Mouse (Mus musculus): ENCODE measurements at regions not wholly inside any gene's neighbourhood (a gene's known extent, or its start where the extent isn't known, plus 50 kb on each side); places are given as distances from the start of the nearest gene placed in this dataset.

DNA sequence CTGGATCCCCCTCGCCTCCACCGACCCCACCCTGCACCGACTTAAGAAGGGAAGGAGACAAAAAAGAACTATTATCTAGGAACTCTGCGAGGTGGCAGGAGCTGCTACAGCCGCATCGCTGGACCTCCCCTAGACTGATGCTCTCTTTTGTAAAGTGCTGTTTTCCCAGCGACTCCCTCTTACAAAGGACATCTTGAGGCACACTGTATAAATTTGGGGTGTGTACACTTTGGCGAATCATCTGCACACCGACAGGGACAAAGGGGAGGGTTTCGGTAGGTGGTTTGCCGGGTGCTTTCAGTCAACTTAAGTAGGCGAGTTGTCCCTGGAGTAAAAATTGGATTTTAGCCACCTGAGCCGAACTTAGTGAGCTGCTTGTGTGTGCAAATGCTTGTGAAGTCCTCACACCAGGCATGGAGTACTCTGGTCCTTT is 112.4 kb upstream of the Ubash3b start:
- Histone ChIP-seq H3K4me2 (ENCODE audit: low read length) (peak overlapping the region; percentile 88), H3K9ac (ENCODE audit: low read length) (peak overlapping the region; percentile 67), H3K27me3 (ENCODE audit: control insufficient read depth, insufficient read depth, low read length) (no peaks in the 10 kb centered on the region), H3K4me3 (ENCODE audit: control insufficient read depth in 1 of 2, insufficient read depth in 1 of 2, low read depth in 1 of 2, low read length in 2 of 2) (peak overlapping the region; percentile 40 to 46), H3K9me3 (ENCODE audit: control insufficient read depth, low read length) (no peaks in the 10 kb centered on the region), H3K36me3 (ENCODE audit: control insufficient read depth, insufficient read depth, low read length) (no peaks in the 10 kb centered on the region), H3K4me1 (ENCODE audit: control insufficient read depth in 2 of 2, insufficient read depth in 2 of 2, low read length in 2 of 2) (peaks cover 4 to 9% of the 10 kb centered on the region in 2 experiments; a peak in 2 of 4 replicates), H3K27ac (replicated peaks in 1 of 2; ENCODE audit: control insufficient read depth in 1 of 2, insufficient read depth in 1 of 2, low read depth in 2 of 2, low read length in 2 of 2) (peak overlapping the region in 1 of 2 experiments; percentile 12; a peak in 1 of 4 replicates)
- ATAC-seq (ENCODE audit: insufficient number of reproducible peaks, insufficient read depth, low FRiP score, low read depth), result no peak
- WGBS, result 11% methylated on average over 13 of the region's 13 CpGs

DNA sequence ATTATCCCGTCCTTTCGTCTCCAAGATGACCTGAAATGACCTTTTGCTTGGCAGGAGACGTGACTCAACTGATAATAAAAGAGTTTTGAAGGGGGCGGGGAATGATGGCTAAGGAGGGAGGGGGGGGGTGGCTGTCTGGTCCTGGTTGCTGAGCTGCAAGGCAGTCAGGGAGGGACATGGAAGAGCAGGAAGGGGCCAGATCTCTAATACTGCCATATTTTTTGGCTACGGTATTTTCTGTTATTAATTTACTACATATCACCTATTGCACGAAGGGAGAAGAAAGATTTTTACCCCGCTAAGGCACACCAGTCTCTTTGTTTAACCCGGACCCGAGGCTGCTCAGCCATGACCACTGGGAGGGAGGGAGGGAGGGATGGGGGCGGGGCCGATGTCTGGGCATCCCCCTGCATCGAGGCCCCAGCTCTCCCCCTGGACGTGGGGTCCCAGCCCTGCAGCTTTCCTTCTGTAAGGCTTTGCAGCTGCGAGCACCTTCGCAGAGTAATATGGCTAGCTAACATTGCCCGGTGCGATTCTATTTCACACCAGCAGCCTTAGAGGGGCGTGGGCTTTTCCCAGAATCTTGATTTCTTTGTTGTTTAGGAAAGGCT is 111.8 kb upstream of the Ubash3b start:
- under 1% methylated on average over 17 of the region's 18 CpGs for WGBS
- ATAC-seq (ENCODE audit: insufficient number of reproducible peaks, insufficient read depth, low FRiP score, low read depth), result peak; percentile 39; the same call in 1 of the 2 replicates
- Histone ChIP-seq H3K27ac (replicated peaks in 1 of 2; ENCODE audit: control insufficient read depth in 1 of 2, insufficient read depth in 1 of 2, low read depth in 2 of 2, low read length in 2 of 2) (peak overlapping the region in 1 of 2 experiments; percentile 12; a peak in 1 of 4 replicates), H3K4me2 (ENCODE audit: low read length) (peak overlapping the region; percentile 88), H3K4me3 (ENCODE audit: control insufficient read depth in 1 of 2, insufficient read depth in 1 of 2, low read depth in 1 of 2, low read length in 2 of 2) (peak overlapping the region; percentile 40 to 46), H3K4me1 (ENCODE audit: control insufficient read depth in 2 of 2, insufficient read depth in 2 of 2, low read length in 2 of 2) (peaks cover 4 to 9% of the 10 kb centered on the region in 2 experiments; a peak in 2 of 4 replicates), H3K27me3 (ENCODE audit: control insufficient read depth, insufficient read depth, low read length) (no peaks in the 10 kb centered on the region), H3K9me3 (ENCODE audit: control insufficient read depth, low read length) (no peaks in the 10 kb centered on the region), H3K36me3 (ENCODE audit: control insufficient read depth, insufficient read depth, low read length) (no peaks in the 10 kb centered on the region), H3K9ac (ENCODE audit: low read length) (peak overlapping the region; percentile 67)

DNA sequence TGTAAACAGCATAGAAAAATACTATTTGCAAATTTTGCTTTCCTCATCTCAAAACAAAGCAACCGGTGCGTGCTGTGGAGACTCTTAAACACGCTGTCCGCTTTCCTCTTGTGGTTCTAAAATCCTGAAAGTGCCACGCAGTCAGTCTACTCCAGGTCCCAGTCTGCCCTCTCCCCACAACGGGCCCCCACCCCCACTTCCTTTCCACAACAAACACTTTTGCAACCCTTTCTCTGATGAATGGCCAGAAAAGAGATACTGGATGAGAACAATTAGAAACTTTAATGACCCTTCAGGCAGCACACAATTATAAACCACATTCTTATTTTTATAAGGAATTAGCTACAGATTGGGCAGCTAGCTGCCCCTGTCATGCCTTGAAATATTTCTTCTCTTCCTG is 111.1 kb upstream of the Ubash3b start:
- Histone ChIP-seq H3K9ac (ENCODE audit: low read length) (no peak overlapping the region; the same call in 1 of the 2 replicates), H3K4me3 (ENCODE audit: control insufficient read depth in 1 of 2, insufficient read depth in 1 of 2, low read depth in 1 of 2, low read length in 2 of 2) (no peak overlapping the region)

GRCm38 (mm10) chr9:41268112-41268511 is 106.6 kb upstream of the Ubash3b start:
- no peaks in the 10 kb centered on the region for H3K27me3 ChIP-seq (ENCODE audit: control insufficient read depth, insufficient read depth, low read length)
- no peaks in the 10 kb centered on the region for H3K9me3 ChIP-seq (ENCODE audit: control insufficient read depth, low read length)
- no peak overlapping the region for H3K4me2 ChIP-seq (ENCODE audit: low read length)
- no peak for ATAC-seq (ENCODE audit: insufficient number of reproducible peaks, insufficient read depth, low FRiP score, low read depth)
- H3K9ac ChIP-seq (ENCODE audit: low read length), result no peak overlapping the region
- no peak overlapping the region for H3K4me3 ChIP-seq (ENCODE audit: control insufficient read depth in 1 of 2, insufficient read depth in 1 of 2, low read depth in 1 of 2, low read length in 2 of 2)
- H3K36me3 ChIP-seq (ENCODE audit: control insufficient read depth, insufficient read depth, low read length), result no peaks in the 10 kb centered on the region
- 33% methylated on average over 3 of the region's 3 CpGs for whole genome bisulfite sequencing
- H3K4me1 ChIP-seq (ENCODE audit: control insufficient read depth in 2 of 2, insufficient read depth in 2 of 2, low read length in 2 of 2), result peaks cover 0 to 4% of the 10 kb centered on the region in 2 experiments; a peak in 1 of 4 replicates
- no peak overlapping the region for H3K27ac ChIP-seq (replicated peaks in 1 of 2; ENCODE audit: control insufficient read depth in 1 of 2, insufficient read depth in 1 of 2, low read depth in 2 of 2, low read length in 2 of 2)

More for the DNA sequence above, 111.1 kb upstream of the Ubash3b start:
- Histone ChIP-seq H3K27ac (replicated peaks in 1 of 2; ENCODE audit: control insufficient read depth in 1 of 2, insufficient read depth in 1 of 2, low read depth in 2 of 2, low read length in 2 of 2) (no peak overlapping the region), H3K27me3 (ENCODE audit: control insufficient read depth, insufficient read depth, low read length) (no peaks in the 10 kb centered on the region), H3K36me3 (ENCODE audit: control insufficient read depth, insufficient read depth, low read length) (no peaks in the 10 kb centered on the region), H3K4me1 (ENCODE audit: control insufficient read depth in 2 of 2, insufficient read depth in 2 of 2, low read length in 2 of 2) (peaks cover 4 to 9% of the 10 kb centered on the region in 2 experiments; a peak in 2 of 4 replicates), H3K9me3 (ENCODE audit: control insufficient read depth, low read length) (no peaks in the 10 kb centered on the region), H3K4me2 (ENCODE audit: low read length) (peak overlapping the region; percentile 88)
- WGBS, result 32% methylated on average over 6 of the region's 6 CpGs
- ATAC-seq (ENCODE audit: insufficient number of reproducible peaks, insufficient read depth, low FRiP score, low read depth), result no peak

- Histone ChIP-seq H3K36me3 (ENCODE audit: control insufficient read depth, insufficient read depth, low read length) (no peaks in the 10 kb centered on the region), H3K27ac (replicated peaks in 1 of 2; ENCODE audit: control insufficient read depth in 1 of 2, insufficient read depth in 1 of 2, low read depth in 2 of 2, low read length in 2 of 2) (no peak overlapping the region), H3K4me2 (ENCODE audit: low read length) (no peak overlapping the region), H3K4me3 (ENCODE audit: control insufficient read depth in 1 of 2, insufficient read depth in 1 of 2, low read depth in 1 of 2, low read length in 2 of 2) (no peak overlapping the region), H3K9ac (ENCODE audit: low read length) (no peak overlapping the region), H3K9me3 (ENCODE audit: control insufficient read depth, low read length) (no peaks in the 10 kb centered on the region), H3K4me1 (ENCODE audit: control insufficient read depth in 2 of 2, insufficient read depth in 2 of 2, low read length in 2 of 2) (no peaks in the 10 kb centered on the region), H3K27me3 (ENCODE audit: control insufficient read depth, insufficient read depth, low read length) (no peaks in the 10 kb centered on the region)
- 55% methylated on average over 6 of the region's 6 CpGs for WGBS
- ATAC-seq (ENCODE audit: insufficient number of reproducible peaks, insufficient read depth, low FRiP score, low read depth), result no peak
Measured at GRCm38 (mm10) chr9:41264485-41264884, 103.0 kb upstream of the Ubash3b start.

DNA sequence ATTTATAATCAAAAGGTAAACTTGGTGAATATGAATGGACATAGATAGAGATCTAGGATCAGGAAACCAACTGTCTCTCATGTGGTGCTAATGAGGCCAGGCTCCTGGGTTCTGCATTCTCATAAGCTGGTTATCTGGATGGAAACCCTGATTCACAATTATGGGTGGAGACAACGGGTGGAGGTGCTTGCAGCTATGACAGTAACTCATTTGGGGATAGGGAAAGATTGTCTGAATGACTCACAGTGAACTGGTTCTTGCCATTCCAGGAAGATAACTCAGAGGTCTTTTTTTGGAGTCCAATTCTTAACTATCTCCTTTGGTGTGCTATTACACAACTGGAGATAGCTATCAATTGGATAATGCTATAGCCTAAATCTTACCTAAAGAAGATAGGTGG is 95.7 kb upstream of the Ubash3b start:
- Histone ChIP-seq H3K4me2 (ENCODE audit: low read length) (no peak overlapping the region), H3K4me3 (ENCODE audit: control insufficient read depth in 1 of 2, insufficient read depth in 1 of 2, low read depth in 1 of 2, low read length in 2 of 2) (no peak overlapping the region), H3K9me3 (ENCODE audit: control insufficient read depth, low read length) (no peaks in the 10 kb centered on the region), H3K27me3 (ENCODE audit: control insufficient read depth, insufficient read depth, low read length) (no peaks in the 10 kb centered on the region), H3K4me1 (ENCODE audit: control insufficient read depth in 2 of 2, insufficient read depth in 2 of 2, low read length in 2 of 2) (no peaks in the 10 kb centered on the region), H3K9ac (ENCODE audit: low read length) (no peak overlapping the region), H3K36me3 (ENCODE audit: control insufficient read depth, insufficient read depth, low read length) (no peaks in the 10 kb centered on the region), H3K27ac (replicated peaks in 1 of 2; ENCODE audit: control insufficient read depth in 1 of 2, insufficient read depth in 1 of 2, low read depth in 2 of 2, low read length in 2 of 2) (no peak overlapping the region)
- whole genome bisulfite sequencing, result 53% methylated on average over 1 of the region's 1 CpGs
- no peak for ATAC-seq (ENCODE audit: insufficient number of reproducible peaks, insufficient read depth, low FRiP score, low read depth)

GRCm38 (mm10) chr9:41242372-41242771 is 80.9 kb upstream of the Ubash3b start:
- Histone ChIP-seq H3K4me3 (ENCODE audit: control insufficient read depth in 1 of 2, insufficient read depth in 1 of 2, low read depth in 1 of 2, low read length in 2 of 2) (no peak overlapping the region), H3K27ac (replicated peaks in 1 of 2; ENCODE audit: control insufficient read depth in 1 of 2, insufficient read depth in 1 of 2, low read depth in 2 of 2, low read length in 2 of 2) (no peak overlapping the region), H3K9ac (ENCODE audit: low read length) (no peak overlapping the region), H3K27me3 (ENCODE audit: control insufficient read depth, insufficient read depth, low read length) (no peaks in the 10 kb centered on the region), H3K4me1 (ENCODE audit: control insufficient read depth in 2 of 2, insufficient read depth in 2 of 2, low read length in 2 of 2) (no peaks in the 10 kb centered on the region), H3K36me3 (ENCODE audit: control insufficient read depth, insufficient read depth, low read length) (no peaks in the 10 kb centered on the region), H3K9me3 (ENCODE audit: control insufficient read depth, low read length) (no peaks in the 10 kb centered on the region), H3K4me2 (ENCODE audit: low read length) (no peak overlapping the region)
- 77% methylated on average over 7 of the region's 7 CpGs for WGBS
- ATAC-seq (ENCODE audit: insufficient number of reproducible peaks, insufficient read depth, low FRiP score, low read depth), result no peak

DNA sequence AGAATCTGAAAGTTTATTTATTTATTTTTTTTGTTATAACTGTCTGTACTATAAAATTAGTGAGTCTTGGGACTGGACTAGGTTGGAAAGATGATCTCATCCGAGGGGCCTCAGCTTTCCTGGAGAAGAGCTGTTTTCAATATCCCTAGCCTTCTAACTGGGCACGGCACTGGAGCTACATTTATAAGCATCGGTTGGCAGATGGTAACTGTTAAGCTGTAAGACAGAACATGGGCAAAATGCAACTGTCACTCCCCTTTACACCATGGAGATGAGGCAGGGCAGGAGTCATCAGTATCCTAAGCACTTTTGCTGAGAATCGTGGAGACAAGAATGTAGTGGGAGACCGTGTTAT is 77.6 kb upstream of the Ubash3b start:
- Histone ChIP-seq H3K9me3 (ENCODE audit: control insufficient read depth, low read length) (no peaks in the 10 kb centered on the region), H3K9ac (ENCODE audit: low read length) (no peak overlapping the region), H3K4me2 (ENCODE audit: low read length) (no peak overlapping the region), H3K4me3 (ENCODE audit: control insufficient read depth in 1 of 2, insufficient read depth in 1 of 2, low read depth in 1 of 2, low read length in 2 of 2) (no peak overlapping the region), H3K27me3 (ENCODE audit: control insufficient read depth, insufficient read depth, low read length) (no peaks in the 10 kb centered on the region), H3K36me3 (ENCODE audit: control insufficient read depth, insufficient read depth, low read length) (no peaks in the 10 kb centered on the region), H3K4me1 (ENCODE audit: control insufficient read depth in 2 of 2, insufficient read depth in 2 of 2, low read length in 2 of 2) (no peaks in the 10 kb centered on the region), H3K27ac (replicated peaks in 1 of 2; ENCODE audit: control insufficient read depth in 1 of 2, insufficient read depth in 1 of 2, low read depth in 2 of 2, low read length in 2 of 2) (no peak overlapping the region)
- 77% methylated on average over 5 of the region's 5 CpGs for WGBS
- ATAC-seq (ENCODE audit: insufficient number of reproducible peaks, insufficient read depth, low FRiP score, low read depth), result no peak

Data from heart, embryonic 14.5 days (tissue).